Mouse (Mus musculus) ES-E14 (cell line): Measurements from ENCODE around the gene Klk7.

Experiments used
- MAFK ChIP-seq: IDR thresholded peaks from 2 replicates; pipeline ENCODE4 v1.6.1; 2014; ENCODE audit warnings: mild to moderate bottlenecking, low read depth, low read length, inconsistent platforms; ENCODE audit not compliant: insufficient read depth
- ZNF384 ChIP-seq: IDR thresholded peaks from 2 replicates; pipeline ENCODE4 v1.6.1; 2012; ENCODE audit warnings: low read depth, low read length, inconsistent platforms

- TF ChIP-seq MAFK (no peak), ZNF384 (no peak)
Observed at GRCm38 (mm10) chr7:43776506-43776905, 34.6 kb upstream of the Klk7 start.
